Mouse (Mus musculus) E14TG2a.4 (cell line): ENCODE measurements around the gene Nup98.

Source experiments
- CTCF ChIP-seq: conservative IDR thresholded peaks from 2 replicates; pipeline ENCODE4 v1.5.1; 2014; ENCODE audit warnings: low read length
- NANOG ChIP-seq: IDR thresholded peaks from 2 replicates; pipeline ENCODE4 v1.6.1; 2014; ENCODE audit warnings: borderline replicate concordance, low read length, mixed read lengths

DNA sequence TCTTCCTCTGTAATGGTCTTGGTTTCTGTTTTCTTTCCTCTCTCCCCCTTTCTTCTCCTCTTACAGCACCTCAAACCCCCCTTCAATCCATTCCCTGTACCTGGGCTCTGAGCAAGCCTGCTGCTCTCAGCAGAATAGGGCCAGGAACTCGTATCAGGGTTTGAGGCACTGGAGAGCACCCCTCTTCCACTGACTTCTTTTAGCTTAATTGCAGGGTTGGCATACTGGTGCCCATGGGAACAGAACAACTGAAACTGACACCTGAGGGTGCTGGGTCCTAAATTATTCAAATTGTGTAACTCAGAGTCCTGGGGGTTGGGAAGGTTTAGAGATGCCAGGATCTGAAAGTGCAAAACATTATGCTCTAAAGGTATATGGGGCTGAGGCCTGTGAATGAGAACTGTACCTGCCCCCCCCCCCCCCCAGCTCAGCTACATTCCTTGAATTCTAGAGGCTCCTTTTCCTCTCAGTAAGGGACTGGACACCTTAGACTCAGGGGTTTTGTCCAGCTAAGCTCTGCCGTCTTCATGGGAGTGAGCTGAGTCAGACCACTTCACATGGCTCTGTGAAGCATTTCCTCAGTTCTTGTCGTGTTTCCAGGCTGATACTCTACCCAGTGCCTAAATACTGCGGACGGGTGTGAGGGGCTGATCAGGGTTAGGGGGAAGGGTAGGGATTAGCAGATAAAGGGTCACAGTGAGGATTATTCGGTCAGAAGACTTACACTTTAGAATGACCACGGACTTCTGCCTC, 93.2 kb downstream of the Nup98 start, which contains the start of gene Chrna10:
- no peak for TF ChIP-seq CTCF
- no peak for TF ChIP-seq NANOG
